In genomic region chr9:59091179-59091578, GRCm38 (mm10) we compare ENCODE assay signal across 21 mouse cellular contexts. TPM values are rescaled to one million over a fixed set of nuclear protein-coding genes. Genes with fewer than 3 reads are reported as not detected.
A peak's percentile ranks its signal among the peaks of the same experiment; 100 is the strongest.
DNase-seq lines count a peak whose midpoint lies in the region.
"Had no signal": no experiment of that assay in that cellular context is flagged by ENCODE, and none has a peak within 500 bp of the region (broad histone marks: within the 10 kb centered on the region; RNA-seq: fewer than 3 reads in every experiment).

No protein-coding gene starts in this region.

- 88% methylated on average over 3 of the region's 3 CpGs for WGBS in heart, embryonic 10.5 days

- H3K27ac ChIP-seq in heart, embryonic 10.5 days = no peak overlapping the region
- H3K27ac ChIP-seq: embryonic facial prominence, embryonic 13.5 days; forebrain, embryonic 12.5 days; heart, embryonic 13.5 days; intestine, embryonic 15.5 days; limb, embryonic 12.5 days; midbrain, embryonic 10.5 days had no signal

- no peaks in the 10 kb centered on the region for H3K27me3 ChIP-seq in heart, embryonic 10.5 days (ENCODE audit: insufficient read depth, poor library complexity, severe bottlenecking)
- H3K27me3 ChIP-seq: embryonic facial prominence, embryonic 13.5 days; forebrain, embryonic 12.5 days; heart, embryonic 13.5 days; intestine, embryonic 15.5 days; limb, embryonic 12.5 days had no signal

- no peaks in the 10 kb centered on the region for H3K9me3 ChIP-seq in heart, embryonic 10.5 days
- H3K9me3 ChIP-seq: embryonic facial prominence, embryonic 13.5 days; forebrain, embryonic 12.5 days; heart, embryonic 13.5 days; intestine, embryonic 15.5 days; midbrain, embryonic 10.5 days had no signal

- no peaks in the 10 kb centered on the region for H3K36me3 ChIP-seq in heart, embryonic 10.5 days
- H3K36me3 ChIP-seq: embryonic facial prominence, embryonic 13.5 days; forebrain, embryonic 12.5 days; heart, embryonic 13.5 days; intestine, embryonic 15.5 days; limb, embryonic 12.5 days; midbrain, embryonic 10.5 days had no signal

- no peak overlapping the region for H3K4me3 ChIP-seq in heart, embryonic 10.5 days
- H3K4me3 ChIP-seq: embryonic facial prominence, embryonic 13.5 days; erythroblast, embryonic 14.5 days; forebrain, embryonic 12.5 days; heart, embryonic 13.5 days; intestine, embryonic 15.5 days; limb, embryonic 12.5 days; midbrain, embryonic 10.5 days; myocyte had no signal

- peak; percentile 14 for DNase-seq in adrenal gland, postnatal 25 days
- DNase-seq in adrenal gland, postnatal 4 days (ENCODE audit: low spot score in 2 of 2) = no peak
- DNase-seq in heart, adult 18-20 months = peak; percentile 49 to 58
- DNase-seq in heart, embryonic 10.5 days (ENCODE audit: low spot score) = no peak
- DNase-seq in kidney, adult 9 months = peak; percentile 12
- no peak for DNase-seq in kidney, postnatal 4 days
- peak; percentile 24 for DNase-seq in skeletal muscle tissue, adult 2 months (ENCODE audit: low read depth, low spot score)
- DNase-seq: cerebellum, adult 11 months; cerebellum, postnatal 36 days; embryo, embryonic 11 days; lung, adult 18-20 months; lung, postnatal 10 days; thymus, postnatal 14 days had no signal

- 0 out of 2 replicates have a peak, but pooled peaks cover 4% of the 10 kb centered on the region for H3K4me1 ChIP-seq in heart, embryonic 10.5 days
- H3K4me1 ChIP-seq: forebrain, embryonic 12.5 days; heart, embryonic 13.5 days; midbrain, embryonic 10.5 days had no signal

RNA-seq across cellular contexts. Expression of gene Neo1, which starts 54.9 kb away (rescaled TPM):
- 56.7 and 63.5 TPM in 2 replicates for total RNA-seq in adrenal gland, postnatal 25 days (2021)
- 10 to 100 TPM; 93.1 to 95.7 TPM for total RNA-seq in adrenal gland, postnatal 4 days (2021)
- 10 to 100 TPM; 47.4 to 51.6 TPM for total RNA-seq in heart, adult 18-20 months (2021)
- polyA plus RNA-seq in heart, embryonic 10.5 days (2016; fragmentation: Nextera tagmentation; extraction: Ambion mirVana) = 28.6 and 31.0 TPM in 2 replicates
- polyA plus RNA-seq: erythroblast, embryonic 14.5 days had no signal

Comparison
In these comparisons a context has a peak if more than half of its experiments do, and no peak if none do; other contexts are left out.
1. DNase-seq: peak in adrenal gland, postnatal 25 days (single experiment), heart, adult 18-20 months (2 of 2), kidney, adult 9 months (single experiment) and skeletal muscle tissue, adult 2 months (single experiment); none in adrenal gland, postnatal 4 days (0 of 2), heart, embryonic 10.5 days (single experiment) and kidney, postnatal 4 days (0 of 2).